Mouse (Mus musculus): ENCODE results near the gene Nat8f1. TPM values are rescaled to one million over a fixed set of nuclear protein-coding genes. Genes with fewer than 3 reads are reported as not detected.
"Not testable (repeated sequence)": the region's sequence is repeated elsewhere in the genome, so short reads cannot be mapped to it uniquely, and the experiment has no call there.

Nat8f1 gene
- total RNA-seq, 4 experiments from 2014 or later, result 1.3 to 2.8 (median 1.9) TPM

DNA sequence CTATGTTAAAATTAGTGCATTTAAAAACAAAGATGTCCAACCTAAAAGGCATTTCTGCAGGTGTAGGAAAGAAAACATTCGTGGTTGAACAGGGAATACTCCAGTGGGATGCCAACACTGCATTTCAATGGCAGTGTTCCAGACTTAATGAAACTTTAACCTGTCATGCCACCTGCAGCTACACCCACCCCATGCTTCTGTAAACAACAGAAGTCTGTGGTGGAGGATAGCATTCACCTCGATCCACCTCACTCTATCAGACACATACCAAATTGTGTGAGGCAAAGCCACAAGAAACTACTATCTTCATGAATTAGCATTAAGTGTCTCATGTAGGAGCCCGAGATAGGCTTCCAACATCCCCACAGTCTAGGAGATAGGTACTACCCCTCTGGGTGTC, 7.1 kb downstream of the Nat8f1 start:
- no peak for DNase-seq (ENCODE audit: low spot score in 2 of 2)

DNA sequence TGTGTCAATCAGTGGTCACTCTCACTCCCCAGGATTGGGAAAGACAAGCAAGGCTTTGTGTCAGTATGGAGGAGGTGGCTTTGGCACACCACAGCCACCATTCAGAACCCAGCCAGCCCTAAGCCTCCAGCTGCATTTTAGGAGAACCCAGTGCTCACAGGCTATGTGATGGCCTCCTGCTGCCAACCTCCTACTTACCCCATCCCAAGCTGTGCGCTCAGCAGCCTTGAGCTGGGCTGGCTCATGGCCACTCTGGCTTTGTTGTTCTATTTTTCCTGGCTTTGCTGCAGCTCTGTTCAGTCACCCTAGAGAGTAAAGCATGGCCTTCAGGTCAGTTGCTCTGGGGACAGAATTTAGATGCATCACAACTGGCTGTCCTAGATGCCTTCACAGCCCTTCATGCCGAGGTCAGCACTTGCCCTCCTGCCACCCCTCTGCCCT, 8.6 kb downstream of the Nat8f1 start:
- peak in 1 of 2 experiments; percentile 13 for DNase-seq (ENCODE audit: low spot score in 2 of 2)

DNA sequence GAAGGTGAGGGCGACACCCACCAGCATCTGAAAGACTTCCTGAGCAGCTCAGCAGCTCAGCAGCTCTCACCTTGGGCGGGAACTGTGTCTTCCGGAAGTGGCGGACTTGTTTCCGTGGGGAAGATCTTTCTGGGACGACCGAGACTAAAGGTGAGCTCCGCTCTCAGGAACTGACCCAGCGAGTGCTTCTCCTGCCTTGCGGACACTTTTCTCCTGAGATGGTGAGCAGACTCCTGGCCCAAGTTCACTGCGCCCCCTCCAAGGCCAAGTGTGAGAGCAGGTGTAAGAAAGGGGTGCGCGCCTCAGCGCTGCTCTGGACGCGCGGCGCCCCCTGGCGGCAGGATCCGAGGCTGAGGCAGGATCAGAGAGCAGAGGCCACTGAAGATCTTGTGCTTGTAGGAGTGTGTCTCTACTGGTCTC, 10.8 kb downstream of the Nat8f1 start, which contains the start of gene Nat8f4:
TSS of gene Nat8f4 (minus strand) at position 243 of the 420 bp plus-strand sequence.
- DNase-seq (ENCODE audit: low spot score in 2 of 2), result peak; percentile 57 to 65

DNA sequence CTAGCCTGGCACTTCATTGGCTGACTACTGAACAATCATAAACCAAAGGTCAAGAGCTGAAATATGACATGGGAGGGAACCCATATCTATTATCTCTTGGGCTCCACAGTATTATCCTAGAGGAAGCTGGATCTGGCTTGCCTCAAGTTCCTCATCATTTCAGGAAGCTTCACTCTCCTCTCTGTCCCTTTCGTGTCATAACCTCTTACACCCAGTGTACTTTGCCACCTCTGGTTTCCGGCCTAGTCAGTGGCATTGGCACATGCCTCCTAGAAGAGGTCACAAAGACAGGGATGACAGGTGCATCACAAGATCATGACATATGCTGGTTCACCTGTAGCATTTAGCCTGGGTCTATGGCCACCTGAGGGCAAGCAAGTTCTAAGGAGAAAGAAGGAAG, 13.2 kb downstream of the Nat8f1 start:
- no peak for DNase-seq (ENCODE audit: low spot score in 2 of 2)

DNA sequence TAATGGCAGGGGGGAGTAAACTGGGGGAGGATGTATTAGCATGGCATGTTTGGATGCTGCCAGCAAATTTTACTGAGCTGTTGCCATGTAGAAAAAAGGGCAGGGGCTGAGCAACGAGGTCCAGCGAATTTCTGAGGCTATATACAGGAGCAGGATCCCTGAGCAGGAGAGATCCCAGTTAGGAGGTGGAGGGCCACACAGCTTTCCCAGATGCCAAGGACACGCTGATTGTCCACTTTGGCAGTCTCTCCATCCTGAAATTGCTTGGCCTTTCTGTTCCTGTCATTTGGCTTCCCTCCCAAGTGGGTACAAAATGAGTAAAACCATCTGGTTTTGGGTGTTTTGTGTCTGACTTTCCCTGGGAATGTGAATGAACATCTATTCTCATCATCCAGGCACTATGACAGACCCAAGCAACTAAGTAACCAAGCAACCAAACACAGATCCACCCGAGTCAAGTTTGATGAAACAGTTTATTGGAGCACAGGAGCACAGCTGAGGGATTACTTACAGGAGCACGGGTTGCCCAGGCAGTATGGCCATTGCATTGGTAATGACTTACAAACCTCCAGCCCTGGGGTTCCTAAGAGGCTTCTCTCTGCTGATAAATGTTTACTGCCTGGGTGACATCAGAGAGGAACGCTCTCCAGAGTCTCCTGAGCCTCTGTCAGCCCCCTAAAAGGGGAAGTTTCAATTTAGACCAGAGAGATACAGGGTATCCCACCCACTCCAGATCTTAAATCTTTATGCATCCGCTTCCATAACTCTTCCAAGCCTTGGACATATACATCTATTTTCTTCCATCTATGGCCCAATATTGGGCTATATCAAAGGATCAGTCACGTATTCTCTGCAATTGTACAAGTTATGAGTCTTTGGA, 16.7 kb downstream of the Nat8f1 start:
- DNase-seq (ENCODE audit: low spot score in 2 of 2), result not testable (repeated sequence)

DNA sequence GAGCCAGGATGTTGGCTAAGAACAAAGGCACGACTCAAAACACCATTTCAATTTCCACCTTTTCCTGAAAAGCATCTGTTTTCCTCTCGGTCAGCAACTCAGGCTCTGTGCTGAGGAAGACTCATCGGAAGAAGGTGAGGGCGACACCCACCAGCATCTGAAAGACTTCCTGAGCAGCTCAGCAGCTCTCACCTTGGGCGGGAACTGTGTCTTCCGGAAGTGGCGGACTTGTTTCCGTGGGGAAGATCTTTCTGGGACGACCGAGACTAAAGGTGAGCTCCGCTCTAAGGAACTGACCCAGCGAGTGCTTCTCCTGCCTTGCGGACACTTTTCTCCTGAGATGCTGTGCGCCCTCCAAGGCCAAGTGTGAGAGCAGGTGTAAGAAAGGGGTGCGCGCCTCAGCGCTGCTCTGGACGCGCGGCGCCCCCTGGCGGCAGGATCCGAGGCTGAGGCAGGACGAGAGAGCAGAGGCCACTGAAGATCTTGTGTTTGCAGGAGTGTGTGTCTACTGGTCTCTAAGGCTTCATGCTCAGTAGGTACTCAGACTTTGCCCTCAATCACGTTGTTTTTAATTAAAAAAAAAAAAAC, 20.3 kb downstream of the Nat8f1 start:
- not testable (repeated sequence) for DNase-seq (ENCODE audit: low spot score in 2 of 2)

DNA sequence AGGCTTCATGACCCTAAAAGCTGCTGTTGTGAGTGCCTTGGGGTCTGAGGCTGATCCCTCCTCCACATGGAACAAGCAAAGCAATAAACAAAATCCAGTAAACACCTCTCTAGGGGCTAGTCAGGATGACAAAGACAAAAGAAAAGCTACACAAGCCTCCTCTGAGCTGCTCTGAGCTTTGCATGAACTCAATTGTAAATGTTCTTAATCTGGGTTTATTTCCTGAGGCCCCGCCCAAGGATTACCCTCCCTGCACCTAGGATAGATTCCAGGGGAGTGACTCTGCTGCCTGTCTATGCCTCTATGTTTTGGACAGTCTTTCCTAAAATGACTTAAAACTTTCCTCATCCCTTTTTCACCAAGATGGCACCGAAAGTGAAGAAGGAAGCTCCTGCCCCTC, 26.5 kb downstream of the Nat8f1 start:
- no peak for DNase-seq (ENCODE audit: low spot score in 2 of 2)

DNA sequence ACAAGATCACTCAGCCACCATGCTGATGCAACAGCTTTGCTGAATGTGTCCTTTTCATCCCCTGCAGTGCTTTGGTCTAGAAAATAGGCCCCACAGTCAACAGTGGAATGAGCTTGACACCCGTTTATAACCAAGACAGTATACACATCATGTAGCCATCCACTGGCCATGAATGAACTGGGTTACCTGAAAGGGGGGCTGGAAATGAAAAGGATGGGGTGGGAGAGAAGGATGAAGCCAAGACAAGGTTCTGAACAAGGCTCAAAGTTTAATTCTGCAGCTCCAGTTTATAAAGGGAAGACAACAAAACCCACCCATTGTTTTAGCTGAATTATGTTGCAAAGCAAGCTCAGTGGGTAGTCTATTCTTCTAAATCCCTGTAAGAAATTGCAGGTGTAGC, 31.2 kb downstream of the Nat8f1 start:
- DNase-seq (ENCODE audit: low spot score in 2 of 2), result no peak

DNA sequence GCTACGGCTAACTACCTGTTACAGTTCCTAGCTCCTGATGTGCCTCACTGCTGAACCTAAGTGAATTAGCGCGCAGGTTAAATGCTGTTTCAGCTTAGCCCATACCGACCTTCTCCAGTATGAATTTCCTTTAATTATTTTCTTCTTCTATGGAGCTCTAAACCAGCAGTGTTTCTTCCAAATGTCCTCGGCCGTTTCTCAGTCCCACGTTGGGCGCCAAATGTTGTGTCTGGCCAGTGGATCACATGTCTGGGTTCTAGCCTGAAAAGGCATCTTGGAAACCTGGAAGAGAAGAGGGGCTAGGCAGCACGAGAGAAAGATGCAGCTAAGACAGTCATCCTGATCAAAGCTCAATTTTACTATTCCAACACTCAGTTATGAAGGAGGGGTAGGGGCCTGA, 32.2 kb downstream of the Nat8f1 start:
- DNase-seq (ENCODE audit: low spot score in 2 of 2), result not testable (repeated sequence)

DNA sequence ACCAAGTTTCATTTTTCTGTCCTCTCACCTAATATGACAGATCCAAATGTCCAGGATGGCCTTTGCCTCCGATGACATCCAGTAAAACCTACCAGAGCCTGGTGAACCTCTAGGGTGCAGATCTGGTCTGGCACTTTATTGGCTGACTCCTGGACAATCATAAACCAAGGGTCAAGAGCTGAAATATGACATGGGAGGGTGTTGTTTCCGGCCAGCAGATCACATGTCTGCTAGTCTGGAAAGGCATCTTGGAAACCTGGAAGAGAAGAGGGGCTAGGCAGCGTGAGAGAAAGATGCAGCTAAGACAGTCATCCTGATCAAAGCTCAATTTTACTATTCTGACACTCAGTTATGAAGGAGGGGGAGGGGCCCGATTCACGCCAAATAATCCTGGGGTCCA, 46.5 kb downstream of the Nat8f1 start, which contains the start of gene Nat8f2:
TSS of gene Nat8f2 (minus strand) at position 153 of the 400 bp plus-strand sequence.
- DNase-seq (ENCODE audit: low spot score in 2 of 2), result not testable (repeated sequence)

DNA sequence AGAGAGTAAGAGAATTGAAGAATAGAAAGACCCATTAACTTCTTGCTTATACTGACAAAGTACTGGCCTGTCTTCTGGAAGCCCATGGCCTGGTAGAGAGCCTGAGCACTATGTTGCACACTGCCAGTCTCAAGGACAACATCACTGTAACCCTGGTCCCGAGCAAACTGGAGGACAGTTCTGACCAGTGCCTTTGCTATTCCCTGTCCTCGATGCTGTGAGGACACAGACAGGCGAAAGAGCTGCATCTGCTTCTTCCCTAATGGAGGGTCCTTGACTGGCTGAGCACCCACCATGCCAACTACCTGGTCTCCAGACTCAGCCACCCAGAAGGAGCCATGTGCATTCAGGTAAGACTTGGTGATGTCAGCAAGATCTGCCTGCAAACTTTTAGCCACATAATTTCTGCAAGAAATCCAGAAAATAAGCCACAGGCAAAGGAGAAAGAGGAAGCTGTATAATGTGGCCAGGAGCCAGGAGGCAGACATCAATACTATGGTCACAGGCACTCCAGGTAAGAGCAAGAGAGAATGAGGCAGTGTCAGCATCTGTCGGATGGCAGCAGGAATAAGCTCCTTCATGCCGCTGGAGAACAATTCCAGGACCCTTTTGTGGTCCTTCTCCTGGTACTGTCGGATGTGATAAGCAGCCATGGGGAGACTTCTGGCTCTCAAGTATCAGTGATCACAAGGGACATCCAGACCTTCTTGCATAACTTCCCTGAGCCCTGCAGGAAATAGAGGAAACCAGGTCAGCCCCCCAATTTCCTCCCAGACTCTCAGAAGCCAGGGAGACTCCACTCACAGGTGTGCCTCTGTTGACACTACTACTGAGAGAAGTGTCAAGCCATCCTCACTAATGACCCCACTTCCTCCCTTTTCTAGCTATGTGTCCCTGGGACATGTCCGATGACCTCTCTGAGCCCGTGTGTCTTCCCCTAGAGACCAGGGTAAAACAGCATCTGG, 47.5 kb downstream of the Nat8f1 start:
- no peak for DNase-seq (ENCODE audit: low spot score in 2 of 2)

DNA sequence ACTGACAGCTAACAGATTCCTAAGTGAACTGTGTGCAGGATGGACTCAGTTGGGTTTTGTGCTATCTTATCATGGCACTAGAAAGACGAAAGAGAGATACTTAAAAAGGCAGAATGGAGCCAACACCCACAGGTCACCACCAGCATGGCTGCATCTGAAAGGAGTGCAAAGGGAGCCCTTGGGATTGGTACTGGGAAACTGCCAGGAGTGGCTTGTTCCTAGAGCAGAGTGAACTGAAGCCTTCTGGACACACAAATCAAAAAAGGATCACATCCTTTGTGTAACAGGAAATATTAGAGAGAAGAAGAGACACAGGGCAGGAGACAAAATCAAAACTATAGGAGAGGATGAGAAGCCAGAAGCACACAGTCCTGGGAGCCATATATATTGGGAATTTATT, 48.5 kb downstream of the Nat8f1 start:
- DNase-seq (ENCODE audit: low spot score in 2 of 2), result not testable (repeated sequence)

DNA sequence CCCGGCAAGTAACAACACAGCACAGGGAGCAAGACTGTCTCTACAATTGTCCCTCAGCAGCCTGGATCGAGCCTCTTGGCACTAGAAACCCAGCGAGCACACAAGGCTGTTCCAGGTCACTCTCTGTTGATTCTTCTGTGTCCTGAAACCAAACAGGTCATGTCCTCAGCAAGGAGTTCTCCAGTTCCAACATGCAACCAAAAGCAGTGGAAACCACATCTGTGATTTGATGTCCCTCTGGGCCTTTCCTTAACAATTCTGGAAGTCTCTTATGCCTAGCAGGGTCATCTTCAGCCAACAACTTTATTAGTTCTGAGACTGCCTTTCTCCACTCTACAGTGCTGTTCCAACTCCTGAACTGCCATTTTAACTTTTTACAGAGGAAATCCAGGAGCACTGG, 49.3 kb downstream of the Nat8f1 start:
- peak in 1 of 2 experiments; percentile 6 for DNase-seq (ENCODE audit: low spot score in 2 of 2)

DNA sequence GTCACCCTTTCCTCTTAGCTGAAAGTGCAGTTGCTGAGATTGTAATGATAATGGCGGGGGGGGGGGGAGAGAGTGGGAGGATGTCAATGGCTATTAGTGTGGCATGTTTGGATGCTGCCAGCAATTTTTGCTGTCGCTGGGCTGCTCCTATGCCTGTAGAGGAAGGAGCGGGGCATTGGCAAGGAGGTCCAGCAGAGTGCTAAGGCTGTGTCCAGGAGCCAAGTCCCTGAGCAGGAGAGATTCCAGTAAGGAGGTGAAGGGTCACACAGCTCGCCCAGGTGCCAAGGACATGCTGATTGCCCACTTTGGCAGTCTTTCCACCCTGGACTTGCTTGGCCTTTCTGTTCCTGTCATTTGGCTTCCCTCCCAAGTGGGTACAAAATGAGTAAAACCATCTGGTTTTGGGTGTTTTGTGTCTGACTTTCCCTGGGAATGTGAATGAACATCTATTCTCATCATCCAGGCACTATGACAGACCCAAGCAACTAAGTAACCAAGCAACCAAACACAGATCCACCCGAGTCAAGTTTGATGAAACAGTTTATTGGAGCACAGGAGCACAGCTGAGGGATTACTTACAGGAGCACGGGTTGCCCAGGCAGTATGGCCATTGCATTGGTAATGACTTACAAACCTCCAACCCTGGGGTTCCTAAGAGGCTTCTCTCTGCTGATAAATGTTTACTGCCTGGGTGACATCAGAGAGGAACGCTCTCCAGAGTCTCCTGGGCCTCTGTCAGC, 50.4 kb downstream of the Nat8f1 start:
- not testable (repeated sequence) for DNase-seq (ENCODE audit: low spot score in 2 of 2)

DNA sequence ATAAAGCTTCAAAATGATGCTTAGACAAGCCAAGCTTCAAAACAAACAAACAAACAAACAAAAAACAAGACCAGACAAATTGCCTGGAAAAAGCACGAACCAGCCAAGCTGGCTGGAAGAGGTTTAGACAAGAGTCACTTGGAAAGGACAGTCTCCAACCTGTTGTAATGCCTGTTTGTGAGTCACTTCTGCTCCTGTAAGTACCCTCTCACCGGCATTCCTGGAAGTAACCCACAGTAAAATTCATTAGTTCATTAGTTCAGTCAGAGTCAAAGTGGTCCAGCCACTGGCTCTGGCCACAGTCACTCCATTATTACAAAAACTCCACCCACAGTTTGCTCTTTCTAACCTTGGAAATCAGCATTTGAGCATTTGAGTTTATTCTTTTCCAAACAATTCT, 51.6 kb downstream of the Nat8f1 start:
- no peak for DNase-seq (ENCODE audit: low spot score in 2 of 2)

DNA sequence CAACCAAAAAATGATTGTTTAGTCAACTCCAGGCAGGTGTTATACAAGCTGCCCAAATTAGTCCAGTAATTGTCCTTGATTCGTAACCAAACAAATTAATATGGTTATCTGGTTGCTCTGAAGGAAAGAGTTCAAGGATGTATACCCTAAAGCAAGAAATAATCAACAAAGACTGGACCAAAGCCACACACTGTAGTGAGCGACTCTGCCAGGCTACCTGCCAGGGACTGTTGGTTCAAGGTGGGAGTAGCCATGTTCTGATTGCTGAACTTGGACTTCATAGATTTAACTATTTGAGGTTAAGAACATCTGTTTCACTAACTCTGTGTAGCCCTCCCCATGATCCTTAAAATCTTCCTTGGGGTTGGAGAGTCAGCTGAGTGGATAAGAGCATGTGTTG, 52.4 kb downstream of the Nat8f1 start:
- no peak for DNase-seq (ENCODE audit: low spot score in 2 of 2)

DNA sequence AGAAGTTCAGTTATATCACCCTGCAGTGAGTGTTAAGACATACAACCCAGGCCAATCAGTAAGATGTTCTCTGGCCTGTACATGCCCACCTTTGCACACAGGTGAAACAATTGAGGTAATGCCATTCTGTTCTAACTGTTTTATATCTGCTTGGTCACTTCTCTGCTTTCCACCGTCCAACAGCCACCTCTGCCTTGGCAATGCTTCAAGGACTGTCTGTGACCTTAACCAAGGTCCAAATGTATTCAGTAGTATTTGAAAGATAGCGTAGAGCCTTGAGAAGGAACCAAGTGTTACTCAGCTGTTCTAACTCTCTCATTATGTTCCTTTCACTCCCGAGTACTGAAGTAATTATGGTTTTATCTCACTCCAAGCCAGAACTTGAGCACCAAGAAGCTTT, 52.9 kb downstream of the Nat8f1 start:
- no peak for DNase-seq (ENCODE audit: low spot score in 2 of 2)

DNA sequence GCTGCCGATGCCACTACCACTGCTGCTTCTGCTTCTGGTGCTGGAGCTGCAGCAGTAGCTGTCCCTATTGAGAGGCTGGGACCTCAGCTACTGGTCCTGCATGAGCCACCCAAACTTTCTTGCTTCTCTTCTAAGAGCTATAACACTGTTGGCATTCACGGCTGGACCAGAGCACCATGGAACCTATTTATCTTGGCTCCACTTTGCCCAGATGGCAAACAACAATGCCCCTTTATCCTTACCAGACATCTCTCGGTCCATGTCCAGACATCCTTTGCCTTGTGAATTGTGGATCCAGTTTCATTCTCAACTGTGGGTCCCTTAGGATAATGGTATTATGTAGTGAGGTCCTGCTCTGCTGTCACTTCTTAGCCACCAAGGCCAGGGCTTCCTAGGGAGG, 54.2 kb downstream of the Nat8f1 start:
- no peak for DNase-seq (ENCODE audit: low spot score in 2 of 2)
